Mouse (Mus musculus) frontal cortex, postnatal 14 days (tissue): Measurements from ENCODE around the gene Grm4.
"Not testable (repeated sequence)": the region's sequence is repeated elsewhere in the genome, so short reads cannot be mapped to it uniquely, and the experiment has no call there.

ENCODE experiments used
- DNase-seq, 2 experiments: peaks; one replicate each; pipeline ENCODE4 v3.0.0; 2022; ENCODE audit warnings: low spot score in 2 of 2

The Grm4 gene

GRCm38 (mm10) chr17:27392918-27393317 lies 128.3 kb downstream of the Grm4 start:
- no peak for DNase-seq

GRCm38 (mm10) chr17:27390019-27390418 lies 131.2 kb downstream of the Grm4 start:
- no peak for DNase-seq

GRCm38 (mm10) chr17:27389221-27390000 lies 131.8 kb downstream of the Grm4 start:
- no peak for DNase-seq

- no peak for DNase-seq
Measured at GRCm38 (mm10) chr17:27386438-27386837, 134.8 kb downstream of the Grm4 start.

- peak in 1 of 2 experiments; percentile 25 for DNase-seq
Measured at GRCm38 (mm10) chr17:27385513-27386261, 135.5 kb downstream of the Grm4 start.

- no peak for DNase-seq
Measured at GRCm38 (mm10) chr17:27382916-27383315, 138.3 kb downstream of the Grm4 start.

GRCm38 (mm10) chr17:27380911-27381459 lies 140.2 kb downstream of the Grm4 start:
- DNase-seq: not testable (repeated sequence)

- no peak for DNase-seq
Measured at GRCm38 (mm10) chr17:27378977-27379376, 142.2 kb downstream of the Grm4 start.

GRCm38 (mm10) chr17:27377151-27377550 lies 144.1 kb downstream of the Grm4 start:
- no peak for DNase-seq

GRCm38 (mm10) chr17:27375551-27375950 lies 145.7 kb downstream of the Grm4 start:
- DNase-seq: no peak
